Mouse (Mus musculus) lung, adult 2 months (tissue): Measurements from ENCODE around the gene Trappc12.

ENCODE experiments used
- CTCF ChIP-seq: fragments of 200-500 bp; IDR thresholded peaks from 2 replicates; pipeline ENCODE4 v1.5.1; 2011; ENCODE audit warnings: mild to moderate bottlenecking, low read length, control low read depth; ENCODE audit not compliant: insufficient read depth
- POLR2A ChIP-seq: fragments of 200-500 bp; IDR thresholded peaks from 2 replicates; pipeline ENCODE4 v1.6.1; 2011; ENCODE audit warnings: low read depth, mild to moderate bottlenecking, control low read depth, low read length, borderline replicate concordance; ENCODE audit errors: extremely low read depth

GRCm38 (mm10) chr12:28667287-28667686 lies 83.0 kb downstream of the Trappc12 start:
- TF ChIP-seq POLR2A (no peak), CTCF (no peak)
